Mouse (Mus musculus) testis, adult 2 months (tissue): ENCODE measurements at regions not wholly inside any gene's neighbourhood (a gene's known extent, or its start where the extent isn't known, plus 50 kb on each side); places are given as distances from the start of the nearest gene placed in this dataset.

ENCODE experiments used
- CTCF ChIP-seq: fragments of 200-500 bp; IDR thresholded peaks from 2 replicates; pipeline ENCODE4 v1.5.1; 2012; ENCODE audit warnings: low read depth, mild to moderate bottlenecking, inconsistent platforms, low read length, moderate library complexity; ENCODE audit not compliant: control insufficient read depth, insufficient read depth, insufficient replicate concordance
- POLR2A ChIP-seq: fragments of 200-500 bp; IDR thresholded peaks from 2 replicates; pipeline ENCODE4 v1.6.1; 2012; ENCODE audit warnings: low read depth, mild to moderate bottlenecking, inconsistent platforms, low read length, moderate library complexity; ENCODE audit not compliant: control insufficient read depth

DNA sequence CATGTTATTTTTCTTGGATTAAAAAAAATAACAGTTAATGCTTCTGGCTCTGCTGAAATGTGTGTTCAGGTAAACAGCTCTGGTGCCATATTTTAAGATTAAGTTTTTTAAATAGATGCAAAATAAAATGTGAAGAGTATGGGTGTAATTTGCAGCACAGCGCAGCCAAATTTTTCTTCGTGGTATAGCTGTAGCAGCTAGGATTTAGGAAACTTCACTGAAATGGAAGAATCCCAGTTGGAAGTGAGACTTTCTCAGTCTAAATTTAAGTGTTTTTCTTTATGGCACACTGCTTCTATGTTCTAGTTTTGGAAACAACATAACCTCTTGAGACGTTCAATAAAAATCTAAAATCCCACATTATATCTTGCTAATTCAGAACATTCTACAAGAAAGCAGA lies 337.6 kb downstream of the Tm4sf1 start:
- no peak for TF ChIP-seq POLR2A
- TF ChIP-seq CTCF, result no peak
